Mouse (Mus musculus) heart, embryonic 11.5 days (tissue): ENCODE results near the gene Sh3bp5. TPM values are rescaled to one million over a fixed set of nuclear protein-coding genes. Genes with fewer than 3 reads are reported as not detected.
"Not testable (repeated sequence)": the region's sequence is repeated elsewhere in the genome, so short reads cannot be mapped to it uniquely, and the experiment has no call there.

Source experiments
- ATAC-seq: fragments of 200-750 bp; cut with Nextera tagmentation; replicated peaks from 2 replicates; pipeline ENCODE4 v1.8.0; 2017; ENCODE audit warnings: moderate library complexity; ENCODE audit not compliant: insufficient number of reproducible peaks, low FRiP score, low TSS enrichment
- H3K27ac ChIP-seq: fragments of 300-500 bp; sonication (generic); 2 replicates; pipeline ENCODE4 v1.5.1; 2014; ENCODE audit warnings: mild to moderate bottlenecking, low read depth, low read length
- H3K27me3 ChIP-seq: fragments of 300-500 bp; sonication (generic); 2 replicates; pipeline ENCODE4 v1.6.1; 2014; ENCODE audit warnings: mild to moderate bottlenecking, low read length, mixed read lengths; ENCODE audit not compliant: control insufficient read depth, insufficient read depth
- H3K36me3 ChIP-seq: fragments of 300-500 bp; sonication (generic); 2 replicates; pipeline ENCODE4 v1.6.1; 2014; ENCODE audit warnings: mild to moderate bottlenecking, low read length, moderate library complexity, mixed read lengths; ENCODE audit not compliant: control insufficient read depth, insufficient read depth
- H3K4me1 ChIP-seq: fragments of 300-500 bp; sonication (generic); 2 replicates; pipeline ENCODE4 v1.6.1; 2014; ENCODE audit warnings: low read length; ENCODE audit not compliant: control insufficient read depth, insufficient read depth
- H3K4me2 ChIP-seq: fragments of 300-500 bp; sonication (generic); 2 replicates; pipeline ENCODE4 v1.6.1; 2014; ENCODE audit warnings: mild to moderate bottlenecking, moderate library complexity
- H3K4me3 ChIP-seq: fragments of 300-500 bp; sonication (generic); 2 replicates; pipeline ENCODE4 v1.5.1; 2014; ENCODE audit warnings: low read depth, low read length
- H3K9ac ChIP-seq: fragments of 300-500 bp; sonication (generic); 2 replicates; pipeline ENCODE4 v1.6.1; 2014; ENCODE audit warnings: mild to moderate bottlenecking, low read depth, low read length, moderate library complexity
- H3K9me3 ChIP-seq: fragments of 300-500 bp; sonication (generic); replicated peaks from 2 replicates; pipeline ENCODE4 v1.6.1; 2016; ENCODE audit warnings: low read length; ENCODE audit not compliant: control insufficient read depth
- WGBS: fragments of 180-500 bp; shearing (Covaris S2); extraction: QIAGEN DNeasy Blood & Tissue Kit; methylation state at CpG from one replicate; pipeline ENCODE4 v1.1.7; 2014; ENCODE audit not compliant: insufficient replicate concordance; 5-methylcytosine and 5-hydroxymethylcytosine counted together
- polyA plus RNA-seq: library from polyadenylated mRNA; unstranded; fragments of >200 nt; fragmentation: Nextera tagmentation; extraction: Ambion mirVana; gene quantifications from 2 replicates; pipeline ENCODE4 v1.2.1, GENCODE M21; 2014

The Sh3bp5 gene
- polyA plus RNA-seq: 10.9 and 16.8 TPM in 2 replicates

GRCm38 (mm10) chr14:31435930-31436693, at the start of gene Sh3bp5:
Gene Sh3bp5, minus strand, starts transcription at chr14:31436078.
- peak within 1 kb of the TSS; percentile 86 for H3K9ac ChIP-seq
- peak; percentile 86 for ATAC-seq
- WGBS: 8% methylated on average over 49 of the region's 49 CpGs
- peaks cover 34% of the 10 kb centered on the region for H3K4me1 ChIP-seq
- H3K36me3 ChIP-seq: no peaks in the 10 kb centered on the region
- H3K4me3 ChIP-seq: peak within 1 kb of the TSS; percentile 82
- peak within 1 kb of the TSS; percentile 91 for H3K4me2 ChIP-seq
- H3K27ac ChIP-seq: peak within 1 kb of the TSS; percentile 62
- H3K27me3 ChIP-seq: 0 out of 2 replicates have a peak, but pooled peaks cover 2% of the 10 kb centered on the region
- H3K9me3 ChIP-seq: no peaks in the 10 kb centered on the region

- 91% methylated on average over 5 of the region's 5 CpGs for WGBS
- Histone ChIP-seq H3K9me3 (no peaks in the 10 kb centered on the region), H3K9ac (no peak overlapping the region), H3K27me3 (no peaks in the 10 kb centered on the region), H3K4me2 (no peak overlapping the region), H3K27ac (no peak overlapping the region), H3K4me3 (no peak overlapping the region), H3K36me3 (peaks cover 46% of the 10 kb centered on the region), H3K4me1 (no peaks in the 10 kb centered on the region)
- no peak for ATAC-seq
These were observed 46.5 kb upstream of the Sh3bp5 start for GRCm38 (mm10) chr14:31482417-31482816.

- no peaks in the 10 kb centered on the region for H3K27me3 ChIP-seq
- H3K4me2 ChIP-seq: no peak overlapping the region
- H3K4me1 ChIP-seq: no peaks in the 10 kb centered on the region
- H3K36me3 ChIP-seq: peaks cover under 1% of the 10 kb centered on the region; the same call in 1 of the 2 replicates
- no peak for ATAC-seq
- no peaks in the 10 kb centered on the region for H3K9me3 ChIP-seq
- H3K4me3 ChIP-seq: no peak overlapping the region
- no peak overlapping the region for H3K9ac ChIP-seq
- 82% methylated on average over 2 of the region's 2 CpGs for WGBS
- H3K27ac ChIP-seq: no peak overlapping the region
These were observed 37.4 kb upstream of the Sh3bp5 start for GRCm38 (mm10) chr14:31473297-31473696.

GRCm38 (mm10) chr14:31472451-31473061, 36.7 kb upstream of the Sh3bp5 start:
- WGBS: 9% methylated on average over 5 of the region's 5 CpGs
- no peak overlapping the region for H3K27ac ChIP-seq
- H3K4me3 ChIP-seq: no peak overlapping the region
- no peaks in the 10 kb centered on the region for H3K27me3 ChIP-seq
- H3K4me1 ChIP-seq: no peaks in the 10 kb centered on the region
- H3K9me3 ChIP-seq: no peaks in the 10 kb centered on the region
- H3K9ac ChIP-seq: no peak overlapping the region
- no peaks in the 10 kb centered on the region for H3K36me3 ChIP-seq
- H3K4me2 ChIP-seq: no peak overlapping the region
- no peak for ATAC-seq

GRCm38 (mm10) chr14:31469711-31470110, 33.8 kb upstream of the Sh3bp5 start:
- Histone ChIP-seq H3K9ac (no peak overlapping the region), H3K4me1 (no peaks in the 10 kb centered on the region), H3K27me3 (no peaks in the 10 kb centered on the region), H3K4me3 (no peak overlapping the region), H3K36me3 (no peaks in the 10 kb centered on the region), H3K9me3 (no peaks in the 10 kb centered on the region), H3K27ac (no peak overlapping the region), H3K4me2 (no peak overlapping the region)
- ATAC-seq: no peak
- WGBS: 56% methylated on average over 4 of the region's 4 CpGs

GRCm38 (mm10) chr14:31464176-31464575, 28.3 kb upstream of the Sh3bp5 start:
- 53% methylated on average over 8 of the region's 8 CpGs for WGBS
- no peaks in the 10 kb centered on the region for H3K36me3 ChIP-seq
- H3K9ac ChIP-seq: no peak overlapping the region

GRCm38 (mm10) chr14:31462886-31463285, 27.0 kb upstream of the Sh3bp5 start:
- Histone ChIP-seq H3K4me2 (no peak overlapping the region), H3K27ac (peak overlapping the region; percentile 77; the same call in 1 of the 2 replicates), H3K36me3 (no peaks in the 10 kb centered on the region), H3K4me1 (no peaks in the 10 kb centered on the region; the same call in 1 of the 2 replicates), H3K27me3 (no peaks in the 10 kb centered on the region), H3K9me3 (no peaks in the 10 kb centered on the region), H3K4me3 (no peak overlapping the region), H3K9ac (peak overlapping the region; percentile 39; the same call in 1 of the 2 replicates)
- 62% methylated on average over 6 of the region's 6 CpGs for WGBS
- ATAC-seq: no peak

More at GRCm38 (mm10) chr14:31464176-31464575, 28.3 kb upstream of the Sh3bp5 start:
- Histone ChIP-seq H3K4me3 (no peak overlapping the region), H3K27me3 (no peaks in the 10 kb centered on the region), H3K4me1 (no peaks in the 10 kb centered on the region), H3K4me2 (no peak overlapping the region), H3K9me3 (no peaks in the 10 kb centered on the region), H3K27ac (no peak overlapping the region)
- ATAC-seq: no peak

GRCm38 (mm10) chr14:31462226-31462625, 26.3 kb upstream of the Sh3bp5 start:
- H3K4me1 ChIP-seq, H3K36me3 ChIP-seq, H3K27ac ChIP-seq, H3K9ac ChIP-seq, H3K27me3 ChIP-seq, H3K4me2 ChIP-seq, H3K9me3 ChIP-seq, ATAC-seq, H3K4me3 ChIP-seq: not testable (repeated sequence)
- WGBS: 72% methylated on average over 5 of the region's 5 CpGs
